Mouse (Mus musculus) ES-E14 (cell line): Measurements from ENCODE around the gene Cped1.

Experiments
- HCFC1 ChIP-seq: IDR thresholded peaks from 2 replicates; pipeline ENCODE4 v1.6.1; 2012; ENCODE audit warnings: low read length, inconsistent platforms, borderline replicate concordance; ENCODE audit not compliant: insufficient read depth
- MAFK ChIP-seq: IDR thresholded peaks from 2 replicates; pipeline ENCODE4 v1.6.1; 2014; ENCODE audit warnings: mild to moderate bottlenecking, low read depth, low read length, inconsistent platforms; ENCODE audit not compliant: insufficient read depth
- ZNF384 ChIP-seq: IDR thresholded peaks from 2 replicates; pipeline ENCODE4 v1.6.1; 2012; ENCODE audit warnings: low read depth, low read length, inconsistent platforms

DNA sequence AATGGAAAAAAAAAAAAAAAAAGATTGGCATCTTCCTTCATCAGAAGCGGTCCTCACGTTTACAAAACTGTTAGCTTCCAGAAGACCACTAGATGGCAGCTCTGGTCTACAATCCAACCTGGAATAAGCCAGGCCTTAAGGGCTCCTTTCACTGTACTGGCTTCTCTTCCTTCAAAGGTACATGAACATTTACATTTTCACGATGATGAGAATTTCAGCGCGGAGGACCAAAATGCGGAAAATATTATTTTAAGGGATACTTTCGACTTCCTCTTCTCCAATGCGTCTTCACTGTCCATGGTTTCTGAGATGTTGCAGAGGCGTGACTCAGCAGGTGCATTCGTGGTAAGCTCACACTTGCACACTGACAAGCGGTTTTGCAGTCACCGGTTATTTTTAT lies 136.4 kb downstream of the Cped1 start:
- TF ChIP-seq MAFK (no peak), HCFC1 (no peak), ZNF384 (peak; percentile 85)
